Mouse (Mus musculus) ES-E14 (cell line): ENCODE data around the gene S100z.

Experiments used
- MAFK ChIP-seq: IDR thresholded peaks from 2 replicates; pipeline ENCODE4 v1.6.1; 2014; ENCODE audit warnings: mild to moderate bottlenecking, low read depth, low read length, inconsistent platforms; ENCODE audit not compliant: insufficient read depth
- ZC3H11A ChIP-seq: IDR thresholded peaks from 2 replicates; pipeline ENCODE4 v1.6.1; 2012; ENCODE audit warnings: low read depth, mild to moderate bottlenecking, inconsistent platforms, low read length, borderline replicate concordance

DNA sequence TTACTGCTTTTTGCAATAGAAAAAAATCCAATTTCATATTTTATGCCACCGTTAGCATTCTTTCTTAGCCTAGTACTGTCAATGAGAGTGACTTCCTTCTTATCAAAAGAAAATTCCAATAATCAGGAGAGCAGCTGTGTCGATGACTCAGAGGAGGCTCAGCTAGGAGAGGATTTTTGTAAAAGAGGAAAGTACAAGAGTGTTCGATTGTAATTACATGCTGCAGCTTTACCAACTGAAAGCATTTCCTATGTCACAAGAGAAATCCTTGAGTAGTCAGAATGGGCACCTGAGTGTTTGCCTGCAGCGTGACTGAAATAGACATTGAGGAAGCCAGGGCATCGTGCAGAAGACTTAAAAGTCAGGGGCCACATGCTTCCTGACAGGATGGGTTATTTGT, 39.0 kb downstream of the S100z start:
- TF ChIP-seq MAFK (no peak), ZC3H11A (no peak)
